Mouse (Mus musculus) heart, adult 2 months (tissue): ENCODE results near the gene Fpr1.

ENCODE experiments used
- CTCF ChIP-seq: fragments of 200-600 bp; IDR thresholded peaks from 2 replicates; pipeline ENCODE4 v1.8.1; 2022; ENCODE audit warnings: antibody characterized with exemption, mild to moderate bottlenecking, moderate library complexity
- EP300 ChIP-seq: fragments of 200-500 bp; IDR thresholded peaks from 2 replicates; pipeline ENCODE4 v1.6.1; 2011; ENCODE audit warnings: low read depth, low read length, control low read depth; ENCODE audit not compliant: insufficient read depth
- POLR2A ChIP-seq: fragments of 200-500 bp; IDR thresholded peaks from 2 replicates; pipeline ENCODE4 v1.6.1; 2011; ENCODE audit warnings: mild to moderate bottlenecking, low read depth, low read length, control low read depth; ENCODE audit not compliant: insufficient read depth

GRCm38 (mm10) chr17:17837919-17838701 is 45.6 kb downstream of the Fpr1 start:
- peak; percentile 93 for TF ChIP-seq CTCF
- peak; percentile 85 for TF ChIP-seq POLR2A
- peak; percentile 95; the same call in 1 of the 2 replicates for TF ChIP-seq EP300
